Mouse (Mus musculus) ES-E14 (cell line): ENCODE measurements at regions not wholly inside any gene's neighbourhood (a gene's known extent, or its start where the extent isn't known, plus 50 kb on each side); places are given as distances from the start of the nearest gene placed in this dataset.

Experiments
- CHD2 ChIP-seq: IDR thresholded peaks from 2 replicates; pipeline ENCODE4 v1.6.1; 2014; ENCODE audit warnings: mild to moderate bottlenecking, low read depth, low read length, inconsistent platforms
- HCFC1 ChIP-seq: IDR thresholded peaks from 2 replicates; pipeline ENCODE4 v1.6.1; 2012; ENCODE audit warnings: low read length, inconsistent platforms, borderline replicate concordance; ENCODE audit not compliant: insufficient read depth

- TF ChIP-seq CHD2 (no peak), HCFC1 (no peak)
Measured at GRCm38 (mm10) chr9:41580611-41581041, 419.1 kb upstream of the Ubash3b start.
